Mouse (Mus musculus) colon, adult 2 months (tissue): ENCODE measurements around the gene Tlr9. TPM values are rescaled to one million over a fixed set of nuclear protein-coding genes. Genes with fewer than 3 reads are reported as not detected.

ENCODE experiments used
- polyA plus RNA-seq: library from polyadenylated mRNA; depleted of rRNA; stranded (reverse); fragments of >200 nt; gene quantifications from 2 replicates; pipeline ENCODE4 v1.2.3, GENCODE M21; 2012; rRNA removed

Tlr9 gene
- polyA plus RNA-seq: 2.9 and 3.8 TPM in 2 replicates

GRCm38 (mm10) chr9:106222261-106222851 lies at the start of gene Tlr9:
Tlr9 (plus strand) TSS chr9:106222598.

DNA sequence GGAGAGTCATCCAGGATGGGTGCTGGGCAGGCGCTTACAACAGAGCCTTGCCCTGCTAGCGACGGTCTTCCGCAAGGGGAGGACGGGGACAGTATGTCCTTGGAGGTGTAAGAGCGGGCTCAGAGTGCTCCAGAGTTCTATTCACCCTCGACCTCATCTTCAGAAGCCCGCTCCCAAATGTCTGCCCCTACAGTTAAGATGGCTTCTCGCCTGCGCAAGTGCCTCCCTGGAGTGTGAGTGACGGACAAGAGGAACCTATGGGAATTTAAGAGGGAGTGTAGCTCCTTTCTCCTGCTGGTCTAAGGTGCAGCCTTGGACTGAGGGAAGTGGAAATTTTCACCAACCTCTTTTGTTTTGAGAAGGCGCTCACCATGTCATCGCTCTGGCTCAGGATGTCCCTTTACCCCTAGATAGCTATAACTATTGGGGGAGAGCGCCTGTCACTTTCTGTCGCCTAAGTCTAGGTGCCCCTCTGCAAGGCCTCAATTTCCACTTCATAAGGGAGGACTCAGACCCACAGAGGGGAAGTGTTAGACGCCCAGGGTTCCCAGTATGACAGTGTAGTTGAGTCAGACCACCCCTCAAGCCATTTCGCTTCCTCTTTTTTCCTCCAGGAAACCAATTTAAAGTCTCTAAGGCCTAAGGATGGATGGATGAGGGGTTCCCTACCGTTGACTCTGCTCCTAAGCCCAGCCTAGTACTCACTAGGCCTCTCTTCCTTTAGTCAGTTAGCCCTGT lies 22.7 kb upstream of the Tlr9 start, which contains the start of gene Ppm1m:
Gene Ppm1m, minus strand, starts transcription at position 212 of the 738 bp plus-strand sequence.

DNA sequence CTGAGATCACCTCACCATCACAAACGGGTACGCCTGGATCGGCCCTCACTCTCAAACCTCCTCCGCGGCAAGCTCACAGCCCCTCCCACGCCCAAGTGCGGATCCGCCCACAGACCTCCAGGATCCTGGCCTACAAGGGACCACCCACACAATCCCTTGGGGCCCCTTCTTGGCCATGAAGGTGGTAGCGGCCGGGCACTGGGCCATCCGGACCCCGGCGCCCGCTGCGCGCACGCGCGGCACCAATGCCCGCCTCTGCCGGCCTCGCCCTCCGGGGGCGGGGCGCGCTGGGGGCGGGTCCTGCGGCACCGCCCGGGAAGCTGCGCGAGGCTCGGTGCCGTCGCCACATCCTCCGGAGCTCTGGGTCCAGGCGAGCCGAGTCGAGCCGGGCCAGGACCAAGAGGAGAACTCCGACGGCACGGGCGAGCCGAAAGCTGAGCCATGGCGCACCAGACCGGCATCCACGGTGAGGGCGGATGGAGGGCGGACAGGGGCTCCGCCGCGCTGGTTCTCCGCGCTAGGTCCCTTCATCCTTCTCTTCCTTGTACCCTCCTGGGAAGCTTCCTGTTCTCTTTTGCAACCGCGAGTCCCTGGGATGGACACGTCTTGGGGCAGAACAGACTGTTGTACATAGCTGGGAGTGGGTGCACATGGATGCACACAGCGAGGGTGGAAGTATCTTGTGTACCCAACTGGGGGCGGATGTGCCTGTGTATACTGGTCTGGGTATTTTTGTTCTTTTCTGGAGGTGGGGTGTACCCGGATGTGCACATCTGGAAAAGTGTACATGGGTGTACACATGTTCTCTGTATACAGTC lies 19.4 kb upstream of the Tlr9 start, which contains the start of gene Twf2:
Gene Twf2, plus strand, starts transcription at position 290 of the 818 bp plus-strand sequence.

Other genes with a start within 250 kb of the Tlr9 start
- 6.7 and 9.6 TPM in 2 replicates for gene Col6a4, start 125.8 kb upstream of the Tlr9 start, polyA plus RNA-seq
- gene Glyctk, start 64.5 kb upstream of the Tlr9 start, polyA plus RNA-seq: 3.7 and 4.0 TPM in 2 replicates
- 41.1 and 43.7 TPM in 2 replicates for gene Wdr82, start 51.7 kb upstream of the Tlr9 start, polyA plus RNA-seq
- gene Ppm1m, start 22.9 kb upstream of the Tlr9 start, polyA plus RNA-seq: 28.9 and 29.0 TPM in 2 replicates
- gene Twf2, start 19.5 kb upstream of the Tlr9 start, polyA plus RNA-seq: 42.7 and 46.3 TPM in 2 replicates
- gene Alas1, start 26.1 kb downstream of the Tlr9 start, polyA plus RNA-seq: 180 and 182 TPM in 2 replicates
- 18.2 and 19.5 TPM in 2 replicates for gene Poc1a, start 58.5 kb downstream of the Tlr9 start, polyA plus RNA-seq
- 37.7 and 48.3 TPM in 2 replicates for gene Dusp7, start 146.0 kb downstream of the Tlr9 start, polyA plus RNA-seq
- 438 and 578 TPM in 2 replicates for gene Rpl29, start 206.9 kb downstream of the Tlr9 start, polyA plus RNA-seq
- 31.0 and 32.7 TPM in 2 replicates for gene Acy1, start 215.7 kb downstream of the Tlr9 start, polyA plus RNA-seq
- 116 and 124 TPM in 2 replicates for gene Abhd14b, start 224.9 kb downstream of the Tlr9 start, polyA plus RNA-seq
- 29.0 and 34.0 TPM in 2 replicates for gene Abhd14a, start 225.1 kb downstream of the Tlr9 start, polyA plus RNA-seq
- gene Pcbp4, start 230.7 kb downstream of the Tlr9 start, polyA plus RNA-seq: 48.5 and 48.7 TPM in 2 replicates
- 0.25 and 0.47 TPM in 2 replicates for gene Gpr62, start 243.3 kb downstream of the Tlr9 start, polyA plus RNA-seq